Mouse (Mus musculus) thymus, adult 2 months (tissue): ENCODE data around the gene Zmiz1.

Experiments
- CTCF ChIP-seq: fragments of 200-500 bp; IDR thresholded peaks from 2 replicates; pipeline ENCODE4 v1.5.1; 2012; ENCODE audit warnings: mild to moderate bottlenecking, control low read depth, low read length, moderate library complexity, borderline replicate concordance; ENCODE audit not compliant: control insufficient read depth, poor library complexity, insufficient read depth; ENCODE audit errors: extremely low read depth
- POLR2A ChIP-seq: fragments of 200-500 bp; IDR thresholded peaks from 2 replicates; pipeline ENCODE4 v1.6.1; 2012; ENCODE audit warnings: mild to moderate bottlenecking, low read length, control low read depth, moderate library complexity; ENCODE audit not compliant: control insufficient read depth, poor library complexity, insufficient read depth; ENCODE audit errors: extremely low read depth

DNA sequence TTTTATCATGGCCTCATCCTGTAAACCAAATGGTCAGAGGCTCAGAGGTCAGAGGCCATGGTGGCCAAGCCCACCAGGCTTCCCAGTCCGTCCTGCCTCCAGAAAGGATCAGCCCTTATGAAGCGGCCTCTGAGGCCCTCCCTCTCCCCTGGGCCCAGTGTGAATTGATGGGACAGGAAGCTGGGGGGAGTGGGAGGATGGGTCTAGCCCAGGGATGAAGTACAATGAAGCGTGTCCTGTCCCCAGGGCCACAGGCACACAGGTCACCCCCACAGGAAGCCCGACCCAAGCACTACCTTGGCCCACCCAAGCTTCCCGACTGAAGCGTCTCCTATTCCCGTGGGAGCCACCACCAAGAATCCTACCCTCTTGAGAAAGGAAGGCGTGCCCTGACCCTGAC is 66.7 kb downstream of the Zmiz1 start:
- TF ChIP-seq POLR2A, result no peak
- no peak for TF ChIP-seq CTCF
